27 mouse cellular contexts compared by ENCODE assay signal in genomic region chr15:79850143-79850542, GRCm38 (mm10). TPM values are rescaled to one million over a fixed set of nuclear protein-coding genes. Genes with fewer than 3 reads are reported as not detected.
DNase-seq lines count a peak whose midpoint lies in the region; ATAC-seq and TF ChIP-seq lines count a peak whose summit lies in the region.
"Had no signal": no experiment of that assay in that cellular context is flagged by ENCODE, and none has a peak within 500 bp of the region (broad histone marks: within the 10 kb centered on the region; RNA-seq: fewer than 3 reads in every experiment).

No protein-coding gene starts in this region.

- H3K4me1 ChIP-seq in kidney, postnatal 0 days (replicated peaks; ENCODE audit: insufficient read depth, low read length) = 0 out of 2 replicates have a peak, but pooled peaks cover 3% of the 10 kb centered on the region
- no peaks in the 10 kb centered on the region for H3K4me1 ChIP-seq in liver, postnatal 0 days (ENCODE audit: insufficient read depth)
- H3K4me1 ChIP-seq in liver, embryonic 12.5 days = no peaks in the 10 kb centered on the region

- no peaks in the 10 kb centered on the region for H3K9me3 ChIP-seq in kidney, postnatal 0 days (replicated peaks; ENCODE audit: low read length)
- no peaks in the 10 kb centered on the region for H3K9me3 ChIP-seq in liver, postnatal 0 days (ENCODE audit: low read length)
- H3K9me3 ChIP-seq in liver, embryonic 12.5 days (replicated peaks) = 0 out of 2 replicates have a peak, but pooled peaks cover 6% of the 10 kb centered on the region
- H3K9me3 ChIP-seq: G1E; heart, embryonic 15.5 days; hindbrain, embryonic 10.5 days; hindbrain, embryonic 13.5 days had no signal

- ATAC-seq in kidney, postnatal 0 days (replicated peaks; ENCODE audit: low FRiP score, low read depth) = no peak
- ATAC-seq in liver, postnatal 0 days = no peak
- no peak for ATAC-seq in liver, embryonic 12.5 days
- ATAC-seq in erythroblast, adult 5-6 weeks (replicated peaks; ENCODE audit: low FRiP score, poor library complexity, severe bottlenecking) = no peak
- ATAC-seq: activated CD4-positive, CD25-positive, alpha-beta regulatory T cell, adult 4 months; forebrain, embryonic 14.5 days; hindbrain, embryonic 16.5 days had no signal

- H3K27ac ChIP-seq in kidney, postnatal 0 days = no peak overlapping the region
- no peak overlapping the region for H3K27ac ChIP-seq in liver, postnatal 0 days (ENCODE audit: low read depth)
- no peak overlapping the region for H3K27ac ChIP-seq in liver, embryonic 12.5 days
- H3K27ac ChIP-seq: heart, embryonic 15.5 days; hindbrain, embryonic 10.5 days; hindbrain, embryonic 13.5 days had no signal

- TF ChIP-seq CTCF in kidney, postnatal 0 days (IDR thresholded peaks at IDR 0.05; ENCODE audit: low read depth) = 0 out of 2 replicates have a peak, but pooled peaks have one; percentile 7
- TF ChIP-seq CTCF in liver, postnatal 0 days (IDR thresholded peaks at IDR 0.05; ENCODE audit: low read depth) = peak; percentile 32; the same call in 1 of the 2 replicates

- WGBS in kidney, postnatal 0 days = 92% methylated on average over 2 of the region's 2 CpGs
- WGBS in liver, postnatal 0 days (ENCODE audit: insufficient replicate concordance) = 77% methylated on average over 2 of the region's 2 CpGs
- 72% methylated on average over 2 of the region's 2 CpGs for WGBS in liver, embryonic 12.5 days (ENCODE audit: insufficient replicate concordance)

- H3K27me3 ChIP-seq in kidney, postnatal 0 days (ENCODE audit: insufficient read depth, low read length) = no peaks in the 10 kb centered on the region
- no peaks in the 10 kb centered on the region for H3K27me3 ChIP-seq in liver, postnatal 0 days (ENCODE audit: insufficient read depth, low read length)
- peaks cover 30% of the 10 kb centered on the region for H3K27me3 ChIP-seq in liver, embryonic 12.5 days (replicated peaks)
- no peaks in the 10 kb centered on the region for H3K27me3 ChIP-seq in splenic B cell, adult 2 months (ENCODE audit: control insufficient read depth, insufficient read depth, low read length, poor library complexity, severe bottlenecking)
- H3K27me3 ChIP-seq: heart, embryonic 12.5 days; heart, embryonic 15.5 days; hindbrain, embryonic 13.5 days had no signal

- no peak for TF ChIP-seq EP300 in liver, postnatal 0 days (IDR thresholded peaks at IDR 0.05; ENCODE audit: low read depth)

- H3K36me3 ChIP-seq in kidney, postnatal 0 days (ENCODE audit: insufficient read depth, low read length) = no peaks in the 10 kb centered on the region
- no peaks in the 10 kb centered on the region for H3K36me3 ChIP-seq in liver, postnatal 0 days (replicated peaks; ENCODE audit: insufficient read depth, low read length)
- H3K36me3 ChIP-seq in liver, embryonic 12.5 days = no peaks in the 10 kb centered on the region
- no peaks in the 10 kb centered on the region for H3K36me3 ChIP-seq in splenic B cell, adult 2 months (ENCODE audit: control insufficient read depth, insufficient read depth, low read length, poor library complexity, severe bottlenecking)
- H3K36me3 ChIP-seq: G1E; heart, embryonic 12.5 days; heart, embryonic 15.5 days; hindbrain, embryonic 10.5 days; hindbrain, embryonic 13.5 days had no signal

- no peak overlapping the region for H3K4me3 ChIP-seq in kidney, postnatal 0 days (replicated peaks; ENCODE audit: low read depth, low read length)
- H3K4me3 ChIP-seq in liver, postnatal 0 days (ENCODE audit: low read depth, low read length) = no peak overlapping the region
- no peak overlapping the region for H3K4me3 ChIP-seq in liver, embryonic 12.5 days
- H3K4me3 ChIP-seq: heart, embryonic 12.5 days; heart, embryonic 15.5 days; hindbrain, embryonic 10.5 days; hindbrain, embryonic 13.5 days had no signal

- H3K9ac ChIP-seq in kidney, postnatal 0 days (ENCODE audit: low read depth, low read length) = no peak overlapping the region
- H3K9ac ChIP-seq in liver, postnatal 0 days (replicated peaks) = no peak overlapping the region
- H3K9ac ChIP-seq in liver, embryonic 12.5 days = no peak overlapping the region
- H3K9ac ChIP-seq: heart, embryonic 12.5 days; heart, embryonic 15.5 days; hindbrain, embryonic 13.5 days had no signal

- H3K4me2 ChIP-seq in kidney, postnatal 0 days (ENCODE audit: low read length) = no peak overlapping the region
- H3K4me2 ChIP-seq in liver, postnatal 0 days (ENCODE audit: low read depth, low read length) = no peak overlapping the region
- H3K4me2 ChIP-seq in liver, embryonic 12.5 days = no peak overlapping the region
- H3K4me2 ChIP-seq: heart, embryonic 12.5 days; heart, embryonic 15.5 days; hindbrain, embryonic 13.5 days had no signal

- DNase-seq in kidney, postnatal 0 days (ENCODE audit: low spot score) = no peak
- no peak for DNase-seq in kidney, adult 18-20 months
- no peak for DNase-seq in liver, postnatal 0 days
- DNase-seq in R1 (ENCODE audit: low read depth, low spot score) = peak; percentile 64
- peak; percentile 29 for DNase-seq in splenic B cell, adult 2 months (ENCODE audit: low read depth, low spot score)
- DNase-seq in thymus, postnatal 4 days = no peak
- DNase-seq: adrenal gland, adult 8-10 months; adrenal gland, postnatal 25 days; cerebellum, adult 18-20 months; cerebellum, adult 9-10 months; cerebellum, postnatal 14 days; gastrocnemius, postnatal 25 days; heart, adult 18-20 months; heart, postnatal 10 days; heart, postnatal 36 days had no signal

RNA-seq across cellular contexts. Expression of gene Cbx6, which starts 15.7 kb away (rescaled TPM):
- polyA plus RNA-seq in kidney, postnatal 0 days (2015; fragmentation: Nextera tagmentation; extraction: Ambion mirVana) = 39.0 and 46.6 TPM in 2 replicates
- 3.9 and 4.4 TPM in 2 replicates for polyA plus RNA-seq in liver, postnatal 0 days (2015; fragmentation: Nextera tagmentation; extraction: Ambion mirVana)
- 11.2 and 11.7 TPM in 2 replicates for polyA plus RNA-seq in liver, embryonic 12.5 days (2016; fragmentation: Nextera tagmentation; extraction: Ambion mirVana)
- total RNA-seq in erythroblast, adult 5-6 weeks (2015; ENCODE audit: low replicate concordance) = 2.7 and 4.0 TPM in 2 replicates
- total RNA-seq in erythroblast, adult 5-6 weeks (2017; ENCODE audit: low replicate concordance) = 6.6 and 8.1 TPM in 2 replicates

RNA-seq across cellular contexts. Expression of gene Npcd, which starts 16.1 kb away (rescaled TPM):
- polyA plus RNA-seq in kidney, postnatal 0 days (2015; fragmentation: Nextera tagmentation; extraction: Ambion mirVana) = 0.28 TPM in 1 of 2 replicates, not detected in the other
- polyA plus RNA-seq in liver, postnatal 0 days (2015; fragmentation: Nextera tagmentation; extraction: Ambion mirVana) = not detected in 2 replicates
- not detected in 2 replicates for polyA plus RNA-seq in liver, embryonic 12.5 days (2016; fragmentation: Nextera tagmentation; extraction: Ambion mirVana)
- total RNA-seq in erythroblast, adult 5-6 weeks (2015; ENCODE audit: low replicate concordance) = not detected in 2 replicates
- total RNA-seq in erythroblast, adult 5-6 weeks (2017; ENCODE audit: low replicate concordance) = 0.34 TPM in 1 of 2 replicates, not detected in the other
- total RNA-seq: G1E had no signal
- polyA plus RNA-seq: activated CD4-positive, CD25-positive, alpha-beta regulatory T cell, adult 4 months; embryonic facial prominence, embryonic 14.5 days; forebrain, embryonic 11.5 days; forebrain, embryonic 14.5 days; G1E; heart, embryonic 12.5 days; heart, embryonic 15.5 days had no signal

RNA-seq across cellular contexts. Expression of gene Apobec3, which starts 41.3 kb away (rescaled TPM):
- polyA plus RNA-seq in kidney, postnatal 0 days (2015; fragmentation: Nextera tagmentation; extraction: Ambion mirVana) = 26.1 and 26.4 TPM in 2 replicates
- 34.6 and 38.1 TPM in 2 replicates for polyA plus RNA-seq in liver, postnatal 0 days (2015; fragmentation: Nextera tagmentation; extraction: Ambion mirVana)
- polyA plus RNA-seq in liver, embryonic 12.5 days (2016; fragmentation: Nextera tagmentation; extraction: Ambion mirVana) = 54.7 and 57.4 TPM in 2 replicates
- total RNA-seq in erythroblast, adult 5-6 weeks (2015; ENCODE audit: low replicate concordance) = 79.8 and 80.1 TPM in 2 replicates
- total RNA-seq in erythroblast, adult 5-6 weeks (2017; ENCODE audit: low replicate concordance) = 73.5 and 75.2 TPM in 2 replicates

RNA-seq across cellular contexts. Expression of gene Nptxr, which starts 45.6 kb away (rescaled TPM):
- 1.1 and 1.4 TPM in 2 replicates for polyA plus RNA-seq in kidney, postnatal 0 days (2015; fragmentation: Nextera tagmentation; extraction: Ambion mirVana)
- polyA plus RNA-seq in liver, postnatal 0 days (2015; fragmentation: Nextera tagmentation; extraction: Ambion mirVana) = 0.09 and 0.13 TPM in 2 replicates
- polyA plus RNA-seq in liver, embryonic 12.5 days (2016; fragmentation: Nextera tagmentation; extraction: Ambion mirVana) = 0.24 and 0.31 TPM in 2 replicates
- total RNA-seq in erythroblast, adult 5-6 weeks (2015; ENCODE audit: low replicate concordance) = 0.19 TPM in 1 of 2 replicates, not detected in the other
- total RNA-seq in erythroblast, adult 5-6 weeks (2017; ENCODE audit: low replicate concordance) = 0.17 TPM in 1 of 2 replicates, not detected in the other

Comparison
In these comparisons a context has a peak if more than half of its experiments do, and no peak if none do; other contexts are left out.
1. DNase-seq: peak in R1 (single experiment) and splenic B cell, adult 2 months (single experiment); none in kidney, postnatal 0 days (single experiment), kidney, adult 18-20 months (single experiment), liver, postnatal 0 days (single experiment) and thymus, postnatal 4 days (single experiment).